Mouse (Mus musculus) hindbrain, embryonic 12.5 days (tissue): ENCODE measurements at regions not wholly inside any gene's neighbourhood (a gene's known extent, or its start where the extent isn't known, plus 50 kb on each side); places are given as distances from the start of the nearest gene placed in this dataset.

Source experiments
- ATAC-seq: fragments of 200-750 bp; cut with Nextera tagmentation; 2 replicates; pipeline ENCODE4 v1.8.0; 2017; ENCODE audit warnings: moderate TSS enrichment; ENCODE audit not compliant: low FRiP score
- H3K27ac ChIP-seq: fragments of 300-500 bp; sonication (generic); 2 replicates; pipeline ENCODE4 v1.5.1; 2016; ENCODE audit warnings: mild to moderate bottlenecking
- H3K27me3 ChIP-seq: fragments of 300-500 bp; sonication (generic); 2 replicates; pipeline ENCODE4 v1.6.1; 2016; ENCODE audit warnings: mild to moderate bottlenecking
- H3K36me3 ChIP-seq: fragments of 300-500 bp; sonication (generic); 2 replicates; pipeline ENCODE4 v1.6.1; 2016; ENCODE audit warnings: mild to moderate bottlenecking
- H3K4me1 ChIP-seq: fragments of 300-500 bp; sonication (generic); 2 replicates; pipeline ENCODE4 v1.6.1; 2016
- H3K4me2 ChIP-seq: fragments of 300-500 bp; sonication (generic); replicated peaks from 2 replicates; pipeline ENCODE4 v1.6.1; 2016; ENCODE audit warnings: mild to moderate bottlenecking
- H3K4me3 ChIP-seq: fragments of 300-500 bp; sonication (generic); 2 replicates; pipeline ENCODE4 v1.5.1; 2016; ENCODE audit warnings: mild to moderate bottlenecking
- H3K9ac ChIP-seq: fragments of 300-500 bp; sonication (generic); 2 replicates; pipeline ENCODE4 v1.6.1; 2016; ENCODE audit warnings: mild to moderate bottlenecking, moderate library complexity
- H3K9me3 ChIP-seq: fragments of 300-500 bp; sonication (generic); replicated peaks from 2 replicates; pipeline ENCODE4 v1.6.1; 2016; ENCODE audit warnings: mild to moderate bottlenecking
- WGBS: fragments of 180-500 bp; shearing (Covaris S2); methylation state at CpG from one replicate; pipeline ENCODE4 v1.1.7; 2016; 5-methylcytosine and 5-hydroxymethylcytosine counted together

DNA sequence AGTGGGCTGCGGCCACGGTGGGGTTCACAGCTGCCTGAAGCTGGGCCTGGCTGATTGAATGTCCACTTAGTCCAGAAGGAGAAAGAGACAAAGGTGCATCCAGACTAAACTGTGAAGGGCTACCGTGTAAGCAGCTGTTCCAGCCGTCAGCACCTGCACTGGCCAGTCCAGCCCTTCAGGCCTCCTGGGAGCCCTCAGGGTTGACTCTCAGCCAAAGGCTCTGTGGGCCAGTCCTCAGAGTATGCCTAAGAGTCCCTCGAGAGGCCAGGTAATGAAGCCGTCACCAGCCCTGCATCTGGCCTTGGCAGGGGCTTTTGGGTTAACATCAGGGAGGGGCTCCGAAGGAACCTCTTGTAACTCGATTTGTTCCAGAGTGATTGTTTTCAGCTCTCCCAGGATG is 187.4 kb downstream of the Gpd2 start:
- Histone ChIP-seq H3K4me1 (no peaks in the 10 kb centered on the region), H3K4me3 (no peak overlapping the region), H3K36me3 (no peaks in the 10 kb centered on the region), H3K9me3 (no peaks in the 10 kb centered on the region; the same call in 1 of the 2 replicates), H3K4me2 (no peak overlapping the region), H3K27ac (no peak overlapping the region), H3K27me3 (no peaks in the 10 kb centered on the region), H3K9ac (no peak overlapping the region)
- ATAC-seq = no peak
- WGBS = 87% methylated on average over 8 of the region's 8 CpGs

GRCm38 (mm10) chr2:57425439-57425838 is 188.0 kb downstream of the Gpd2 start:
- Histone ChIP-seq H3K4me2 (no peak overlapping the region), H3K27me3 (no peaks in the 10 kb centered on the region), H3K27ac (no peak overlapping the region), H3K36me3 (no peaks in the 10 kb centered on the region), H3K4me1 (no peaks in the 10 kb centered on the region), H3K9me3 (no peaks in the 10 kb centered on the region; the same call in 1 of the 2 replicates), H3K4me3 (no peak overlapping the region), H3K9ac (no peak overlapping the region)
- 92% methylated on average over 5 of the region's 5 CpGs for WGBS
- ATAC-seq = no peak

DNA sequence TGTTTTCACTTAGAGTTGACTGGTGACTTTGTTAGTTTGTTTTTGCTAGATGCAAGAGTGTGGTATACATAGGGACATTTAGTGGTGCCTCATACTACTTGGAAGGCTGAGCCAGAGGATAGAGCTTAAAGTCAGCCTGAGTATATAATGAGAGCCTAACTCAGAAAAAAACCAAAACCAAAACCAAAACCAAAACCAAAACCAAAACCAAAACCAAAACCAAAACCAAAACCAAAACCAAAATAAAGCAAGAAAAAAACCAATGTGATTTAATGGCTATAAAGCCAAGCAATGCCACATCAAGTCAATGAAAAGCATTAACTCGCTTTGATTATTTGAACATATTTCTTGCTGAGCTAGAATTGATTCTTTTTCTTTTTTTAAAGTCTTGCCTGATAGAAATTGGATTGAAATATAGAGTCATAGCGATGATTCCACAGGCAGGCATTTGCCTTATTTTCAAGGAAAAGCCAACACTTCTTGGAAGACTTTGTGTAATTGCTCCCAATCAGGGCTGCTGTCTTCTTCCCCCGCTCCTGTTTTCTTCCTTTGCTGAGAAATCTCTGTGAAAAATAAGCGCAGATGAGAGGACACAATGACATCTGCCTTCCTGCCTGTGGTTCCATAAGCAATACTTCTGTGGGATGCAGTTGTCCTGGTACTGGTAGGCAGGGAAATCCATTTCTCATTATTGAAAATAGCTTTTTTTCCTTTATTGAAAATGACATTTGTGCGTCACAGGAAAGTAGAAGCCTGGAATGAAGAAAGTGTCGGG is 213.7 kb downstream of the Gpd2 start:
- no peak for ATAC-seq
- Histone ChIP-seq H3K9me3 (no peaks in the 10 kb centered on the region), H3K9ac (no peak overlapping the region), H3K4me3 (no peak overlapping the region), H3K27me3 (no peaks in the 10 kb centered on the region), H3K4me1 (no peaks in the 10 kb centered on the region), H3K36me3 (no peaks in the 10 kb centered on the region), H3K4me2 (no peak overlapping the region), H3K27ac (no peak overlapping the region)
- WGBS = 94% methylated on average over 6 of the region's 6 CpGs

- H3K36me3 ChIP-seq = no peaks in the 10 kb centered on the region
- H3K9ac ChIP-seq = no peak overlapping the region
- ATAC-seq = no peak
- H3K9me3 ChIP-seq = no peaks in the 10 kb centered on the region
- H3K27ac ChIP-seq = no peak overlapping the region
- 95% methylated on average over 5 of the region's 5 CpGs for WGBS
- H3K4me1 ChIP-seq = no peaks in the 10 kb centered on the region
- no peak overlapping the region for H3K4me3 ChIP-seq
- no peak overlapping the region for H3K4me2 ChIP-seq
- H3K27me3 ChIP-seq = no peaks in the 10 kb centered on the region
These were observed 216.7 kb downstream of the Gpd2 start for GRCm38 (mm10) chr2:57453896-57454679.

- H3K4me3 ChIP-seq = no peak overlapping the region
- no peaks in the 10 kb centered on the region for H3K9me3 ChIP-seq
- 88% methylated on average over 2 of the region's 2 CpGs for WGBS
- no peaks in the 10 kb centered on the region for H3K27me3 ChIP-seq
- no peak overlapping the region for H3K9ac ChIP-seq
- no peak for ATAC-seq
- H3K36me3 ChIP-seq = no peaks in the 10 kb centered on the region
- no peak overlapping the region for H3K27ac ChIP-seq
- H3K4me2 ChIP-seq = no peak overlapping the region
- no peaks in the 10 kb centered on the region for H3K4me1 ChIP-seq
These were observed 222.5 kb downstream of the Gpd2 start for GRCm38 (mm10) chr2:57459901-57460300.

GRCm38 (mm10) chr2:57473873-57474272 is 236.4 kb downstream of the Gpd2 start:
- no peak for ATAC-seq
- no peaks in the 10 kb centered on the region for H3K9me3 ChIP-seq
- H3K36me3 ChIP-seq = no peaks in the 10 kb centered on the region
- H3K4me1 ChIP-seq = no peaks in the 10 kb centered on the region
- H3K9ac ChIP-seq = no peak overlapping the region
- H3K4me3 ChIP-seq = no peak overlapping the region
- no peak overlapping the region for H3K27ac ChIP-seq
- H3K4me2 ChIP-seq = no peak overlapping the region
- WGBS = 87% methylated on average over 3 of the region's 3 CpGs
- no peaks in the 10 kb centered on the region for H3K27me3 ChIP-seq

DNA sequence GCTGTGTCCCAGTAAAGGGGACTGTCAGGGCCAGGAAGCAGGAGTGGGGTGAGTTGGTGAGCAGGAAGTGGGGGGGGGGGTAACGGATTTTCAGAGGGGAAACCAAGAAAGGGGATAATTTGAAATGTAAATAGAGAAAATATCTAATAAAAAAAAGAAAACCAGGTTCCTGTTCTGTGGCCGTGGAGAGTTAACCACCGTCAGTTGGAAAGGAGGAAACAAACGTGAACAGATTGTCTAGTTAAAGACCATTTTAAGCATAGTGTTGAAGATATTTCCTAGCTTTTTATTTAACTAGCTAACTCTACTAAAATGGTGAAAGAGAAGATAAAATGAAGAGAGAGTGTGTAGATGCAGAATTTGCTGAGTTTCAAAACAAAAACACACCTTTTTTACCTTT is 254.7 kb downstream of the Gpd2 start:
- Histone ChIP-seq H3K9me3 (no peaks in the 10 kb centered on the region), H3K27ac (no peak overlapping the region), H3K4me3 (no peak overlapping the region), H3K4me1 (no peaks in the 10 kb centered on the region), H3K36me3 (no peaks in the 10 kb centered on the region), H3K9ac (no peak overlapping the region), H3K27me3 (no peaks in the 10 kb centered on the region), H3K4me2 (no peak overlapping the region)
- ATAC-seq = no peak
- 86% methylated on average over 4 of the region's 4 CpGs for WGBS

DNA sequence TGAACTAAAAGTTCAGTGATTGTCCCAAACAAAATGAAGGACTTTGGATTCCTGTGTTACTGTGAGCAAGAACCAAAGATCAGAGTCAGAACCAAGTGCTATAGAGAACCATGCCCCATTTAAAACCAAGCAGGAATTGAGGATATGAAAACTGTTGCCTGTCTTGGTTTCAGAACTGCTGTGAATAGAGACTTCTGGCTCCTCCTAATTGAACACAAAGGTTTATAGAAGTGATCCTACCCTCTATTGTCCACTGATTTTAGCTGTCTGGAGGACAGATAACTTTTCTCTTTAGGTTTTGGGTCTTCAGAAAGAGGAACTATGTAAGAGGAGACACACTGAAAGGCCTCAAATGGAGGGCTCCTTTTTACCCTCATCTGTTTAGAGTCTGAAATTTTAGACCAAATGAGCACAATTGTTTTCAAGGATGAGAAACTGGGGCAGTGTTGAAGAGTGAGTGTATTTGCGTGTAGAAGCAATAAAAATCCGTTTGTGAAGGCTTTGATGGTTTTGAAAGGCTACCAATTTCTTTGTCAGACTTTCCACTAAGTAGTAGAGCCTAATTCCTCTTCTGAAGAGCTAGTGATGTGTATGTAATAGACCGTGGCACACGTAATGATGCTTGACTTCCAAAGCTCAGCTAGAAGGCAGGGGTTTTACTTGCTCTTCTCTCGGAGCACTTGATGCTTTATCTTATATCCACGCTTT is 255.6 kb downstream of the Gpd2 start:
- Histone ChIP-seq H3K27me3 (no peaks in the 10 kb centered on the region), H3K4me3 (no peak overlapping the region), H3K27ac (no peak overlapping the region), H3K36me3 (no peaks in the 10 kb centered on the region), H3K9me3 (no peaks in the 10 kb centered on the region), H3K4me2 (no peak overlapping the region), H3K9ac (no peak overlapping the region), H3K4me1 (no peaks in the 10 kb centered on the region)
- WGBS = 63% methylated on average over 6 of the region's 6 CpGs
- no peak for ATAC-seq

GRCm38 (mm10) chr2:57496315-57496954 is 259.0 kb downstream of the Gpd2 start:
- H3K27me3 ChIP-seq = no peaks in the 10 kb centered on the region
- no peaks in the 10 kb centered on the region for H3K4me1 ChIP-seq
- no peak overlapping the region for H3K27ac ChIP-seq
- H3K9me3 ChIP-seq = no peaks in the 10 kb centered on the region
- no peaks in the 10 kb centered on the region for H3K36me3 ChIP-seq
- no peak overlapping the region for H3K4me2 ChIP-seq
- 71% methylated on average over 2 of the region's 2 CpGs for WGBS
- H3K9ac ChIP-seq = no peak overlapping the region
- ATAC-seq = no peak
- no peak overlapping the region for H3K4me3 ChIP-seq

- Histone ChIP-seq H3K36me3 (no peaks in the 10 kb centered on the region), H3K9me3 (no peaks in the 10 kb centered on the region), H3K9ac (no peak overlapping the region), H3K27me3 (no peaks in the 10 kb centered on the region), H3K4me3 (no peak overlapping the region), H3K4me1 (no peaks in the 10 kb centered on the region), H3K27ac (no peak overlapping the region), H3K4me2 (no peak overlapping the region)
- ATAC-seq = no peak
- WGBS = 85% methylated on average over 1 of the region's 1 CpGs
These were observed 260.5 kb downstream of the Gpd2 start for GRCm38 (mm10) chr2:57497933-57498332.

- H3K4me3 ChIP-seq = no peak overlapping the region
- no peaks in the 10 kb centered on the region for H3K27me3 ChIP-seq
- WGBS = 76% methylated on average over 2 of the region's 2 CpGs
- no peaks in the 10 kb centered on the region for H3K36me3 ChIP-seq
- no peaks in the 10 kb centered on the region for H3K9me3 ChIP-seq
- ATAC-seq = no peak
- no peak overlapping the region for H3K4me2 ChIP-seq
- H3K4me1 ChIP-seq = no peaks in the 10 kb centered on the region
- H3K9ac ChIP-seq = no peak overlapping the region
- no peak overlapping the region for H3K27ac ChIP-seq
These were observed 267.2 kb downstream of the Gpd2 start for GRCm38 (mm10) chr2:57504678-57505077.

- ATAC-seq = no peak
- H3K9ac ChIP-seq = no peak overlapping the region
- H3K9me3 ChIP-seq = no peaks in the 10 kb centered on the region
- no peaks in the 10 kb centered on the region for H3K4me1 ChIP-seq
- no peak overlapping the region for H3K27ac ChIP-seq
- no peaks in the 10 kb centered on the region for H3K36me3 ChIP-seq
- H3K27me3 ChIP-seq = no peaks in the 10 kb centered on the region
- H3K4me2 ChIP-seq = no peak overlapping the region
- 74% methylated on average over 3 of the region's 3 CpGs for WGBS
- no peak overlapping the region for H3K4me3 ChIP-seq
These were observed 285.0 kb downstream of the Gpd2 start for GRCm38 (mm10) chr2:57522465-57522864.
